Mouse (Mus musculus) embryonic fibroblast, embryonic 13.5 days (primary cell): ENCODE data around the gene Adssl1.

ENCODE experiments used
- CTCF ChIP-seq: IDR thresholded peaks from 2 replicates; pipeline ENCODE4 v1.5.1; 2011; ENCODE audit warnings: mild to moderate bottlenecking, control low read depth, low read length, moderate library complexity, borderline replicate concordance; ENCODE audit not compliant: insufficient read depth
- POLR2A ChIP-seq: IDR thresholded peaks from 2 replicates; pipeline ENCODE4 v1.6.1; 2011; ENCODE audit warnings: low read depth, mild to moderate bottlenecking, control low read depth, low read length, moderate library complexity

GRCm38 (mm10) chr12:112585924-112586538 is 33.8 kb upstream of the Adssl1 start:
- TF ChIP-seq CTCF (no peak), POLR2A (no peak)
